10 mouse cellular contexts compared by ENCODE assay signal in the genomic region with DNA sequence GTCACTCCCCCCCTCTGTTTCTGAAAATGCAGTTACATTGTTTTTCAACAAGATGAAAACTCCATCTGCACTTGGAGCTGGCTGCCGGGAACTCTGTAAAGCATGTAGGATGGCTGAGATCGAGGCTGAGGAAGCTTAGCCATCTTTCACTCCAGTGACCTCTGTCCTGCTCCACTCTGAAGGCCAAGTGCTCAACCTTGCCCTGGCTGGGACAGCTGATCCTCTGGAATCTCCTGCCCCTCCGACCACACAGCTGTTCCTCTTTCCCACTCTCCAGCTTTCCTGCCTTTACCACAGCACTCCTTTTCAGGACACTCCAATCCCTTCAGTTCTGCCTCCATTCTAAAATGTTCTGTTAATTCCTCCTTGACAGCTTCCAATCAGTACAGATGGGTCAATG.
"Had no signal": no experiment of that assay in that cellular context is flagged by ENCODE, and none has a peak within 500 bp of the region (broad histone marks: within the 10 kb centered on the region; RNA-seq: fewer than 3 reads in every experiment).

No protein-coding gene starts in this region.

- H3K4me3 ChIP-seq: left cerebral cortex, adult 2 months; limb, embryonic 15.5 days; liver, embryonic 12.5 days; lung, embryonic 15.5 days; midbrain, embryonic 12.5 days had no signal

- DNase-seq: right cerebral cortex, adult 18-20 months; right cerebral cortex, postnatal 25 days; thymus, postnatal 4 days had no signal

- H3K27ac ChIP-seq: hindbrain, postnatal 0 days; left cerebral cortex, adult 2 months; limb, embryonic 15.5 days; liver, embryonic 12.5 days; lung, embryonic 15.5 days; midbrain, embryonic 12.5 days had no signal

- ATAC-seq: hindbrain, postnatal 0 days; liver, embryonic 12.5 days; midbrain, embryonic 16.5 days had no signal

- H3K4me2 ChIP-seq: limb, embryonic 15.5 days; liver, embryonic 12.5 days; lung, embryonic 15.5 days; midbrain, embryonic 12.5 days had no signal

- H3K4me1 ChIP-seq: liver, embryonic 12.5 days; lung, embryonic 15.5 days; midbrain, embryonic 12.5 days had no signal

- H3K9me3 ChIP-seq: limb, embryonic 15.5 days; liver, embryonic 12.5 days; lung, embryonic 15.5 days; midbrain, embryonic 12.5 days had no signal

- H3K27me3 ChIP-seq: limb, embryonic 15.5 days; liver, embryonic 12.5 days; lung, embryonic 15.5 days; midbrain, embryonic 12.5 days had no signal

- H3K36me3 ChIP-seq: limb, embryonic 15.5 days; liver, embryonic 12.5 days; lung, embryonic 15.5 days; midbrain, embryonic 12.5 days had no signal

- H3K9ac ChIP-seq: limb, embryonic 15.5 days; liver, embryonic 12.5 days; lung, embryonic 15.5 days; midbrain, embryonic 12.5 days had no signal
